Mouse (Mus musculus) layer of hippocampus, postnatal 25 days (tissue): ENCODE results near the gene Ankib1. TPM values are rescaled to one million over a fixed set of nuclear protein-coding genes. Genes with fewer than 3 reads are reported as not detected.

Experiments
- DNase-seq, 2 experiments: peaks; one replicate each; pipeline ENCODE4 v3.0.0; 2022; ENCODE audit warnings: mixed read lengths in 2 of 2, low spot score in 1 of 2; ENCODE audit errors: extremely low spot score in 1 of 2
- microRNA-seq, 2 experiments: library from miRNA; unstranded; fragments of <30 nt; microRNA quantifications; one replicate each; pipeline ENCODE4 v1.2.0; 2021
- total RNA-seq, 2 experiments: library from RNA; stranded (reverse); gene quantifications; 2 replicates each; pipeline ENCODE4 v1.2.3; 2021

The Ankib1 gene
- total RNA-seq, 2 experiments from 2014 or later = 82.0 to 92.3 TPM

DNA sequence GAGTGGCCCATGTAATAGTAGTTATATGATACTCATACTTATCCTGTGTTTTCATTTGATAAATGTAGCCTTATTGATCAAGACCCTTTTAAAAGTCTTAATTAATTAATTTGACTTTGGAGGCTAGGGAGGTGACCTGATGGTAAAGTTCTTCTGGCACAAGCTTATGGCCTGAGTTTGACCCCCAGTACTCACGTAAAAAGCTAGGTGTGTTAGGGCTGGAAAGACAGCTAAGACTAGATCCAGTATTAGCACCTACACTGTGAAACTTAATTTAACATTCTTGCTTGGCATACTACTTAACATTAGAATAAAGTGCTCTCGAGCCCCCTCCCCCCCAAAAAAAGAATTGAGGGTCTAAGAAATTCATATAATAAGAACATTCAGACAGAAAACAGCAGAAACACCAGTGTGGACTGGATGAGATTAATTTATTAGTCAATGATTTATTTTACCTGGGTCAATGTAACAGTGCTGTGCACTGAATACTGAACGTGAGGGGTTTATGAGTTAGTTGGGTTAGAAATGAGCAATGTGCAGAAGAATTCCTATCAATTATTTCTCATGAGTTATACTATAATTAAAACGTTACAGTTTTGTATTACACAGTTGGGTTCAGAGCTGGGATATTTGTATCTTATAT lies 154.4 kb downstream of the Ankib1 start:
- no peak for DNase-seq

DNA sequence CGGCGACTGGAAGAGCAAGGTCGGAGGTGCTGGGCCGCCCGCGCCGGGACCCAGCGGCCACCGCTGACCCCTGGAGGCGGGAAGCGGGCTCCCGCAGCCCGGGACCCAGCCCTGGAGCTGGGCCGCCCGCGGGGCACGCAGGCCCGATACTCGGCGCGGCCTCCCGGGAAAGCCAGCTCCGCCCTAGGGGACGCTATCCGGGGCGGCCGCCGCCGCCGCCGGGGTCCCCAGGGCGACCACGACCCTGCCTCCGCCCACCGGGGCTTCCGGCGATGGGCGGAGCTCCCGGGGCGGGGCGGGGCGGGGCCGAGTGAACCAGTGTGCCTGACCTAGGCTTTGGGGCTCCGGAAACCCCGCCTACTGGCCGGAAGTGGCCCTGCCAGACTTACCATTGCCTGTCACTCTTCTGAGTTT lies 155.0 kb downstream of the Ankib1 start:
- peak; percentile 56 to 69 for DNase-seq

DNA sequence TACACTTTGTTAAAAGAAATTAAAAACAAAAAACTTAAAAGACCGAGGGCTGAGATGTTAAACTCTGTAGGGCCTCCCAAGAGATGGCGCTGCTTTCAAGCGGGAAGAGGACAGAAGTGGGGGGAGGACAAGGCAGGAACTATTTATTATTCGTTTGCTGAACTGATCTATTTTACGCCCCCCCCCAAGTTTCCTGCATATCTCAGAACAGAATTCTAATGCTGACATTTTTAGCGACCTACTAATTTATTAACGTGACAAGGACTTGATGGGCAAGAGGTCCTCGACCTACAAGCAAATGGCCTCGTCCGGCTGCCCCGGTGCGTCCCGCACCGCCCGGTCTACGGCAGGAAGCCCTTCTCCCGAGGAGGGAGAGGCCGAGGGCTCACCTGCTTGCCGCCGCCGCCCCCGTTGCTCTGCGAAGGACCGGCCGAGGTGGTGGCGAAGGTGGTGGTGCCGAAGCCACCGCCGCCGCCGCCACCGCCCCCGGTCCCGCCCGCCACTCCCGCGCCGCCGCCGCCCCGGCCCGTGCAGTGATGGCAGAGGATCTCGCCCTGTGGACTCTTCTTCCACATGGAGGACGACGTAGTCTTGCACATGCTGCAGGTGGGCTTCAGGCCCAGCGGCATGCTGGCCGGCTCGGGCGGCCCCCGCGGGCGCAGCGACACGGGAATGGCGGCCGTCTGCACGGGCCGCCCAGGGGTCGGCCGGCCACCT lies 155.6 kb downstream of the Ankib1 start:
- DNase-seq = peak; percentile 26 to 49

GRCm38 (mm10) chr5:3646539-3646938 lies 156.2 kb downstream of the Ankib1 start:
- no peak for DNase-seq

DNA sequence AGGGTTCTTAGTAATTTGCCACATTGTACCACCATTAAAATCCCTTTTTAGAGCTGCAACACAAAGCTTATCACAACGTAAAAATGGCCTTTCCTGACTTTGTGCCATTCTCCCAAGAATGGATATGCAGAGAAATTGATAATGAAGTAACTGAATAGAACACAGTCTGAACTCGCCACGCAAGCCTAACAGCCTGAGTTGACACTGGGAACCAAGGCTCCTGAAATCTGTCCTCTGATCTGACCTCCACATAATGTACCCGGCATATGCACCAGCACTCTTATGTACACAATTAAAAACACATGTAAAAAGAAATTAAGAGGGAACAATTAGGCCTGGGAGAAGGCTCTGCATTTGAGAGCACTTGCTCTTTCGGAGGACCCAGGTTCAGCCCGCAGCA lies 157.4 kb downstream of the Ankib1 start:
- no peak for DNase-seq

DNA sequence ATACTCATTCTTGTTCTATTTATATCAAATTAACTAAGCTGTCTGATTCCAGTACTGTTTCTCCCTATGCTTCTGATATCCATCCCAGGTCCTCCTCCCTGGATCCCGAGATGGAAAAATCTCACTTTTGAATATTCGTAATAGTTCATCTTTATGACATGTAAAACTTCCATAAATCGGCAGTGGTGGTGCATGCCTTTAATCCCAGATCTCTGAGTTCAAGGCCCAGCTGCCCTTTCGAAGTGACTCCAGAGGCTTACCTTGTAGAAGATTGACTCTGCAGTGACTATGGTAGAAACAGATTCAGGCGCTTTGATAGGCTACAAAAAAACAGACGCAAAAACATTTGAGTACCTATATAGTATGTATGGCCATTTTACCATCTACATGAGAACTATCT lies 158.1 kb downstream of the Ankib1 start:
- no peak for DNase-seq

Small RNA genes within 50 kb of the gene (microRNA-seq; reads per million reads assigned to microRNA genes)
- gene Gm22926 = 0 reads per million in 2 experiments
- 0 reads per million in 2 experiments for gene Gm26238

Other genes starting within 250 kb of the Ankib1 start
- 1 to 10 TPM; 2.5 to 7.3 TPM for gene 1700109H08Rik, start 231.4 kb downstream of the Ankib1 start, total RNA-seq
- 10 to 100 TPM; 22.9 to 24.7 TPM for gene Pex1, start 206.9 kb downstream of the Ankib1 start, total RNA-seq
- gene Rbm48, start 206.3 kb downstream of the Ankib1 start, total RNA-seq = 1 to 10 TPM; 9.6 to 9.9 TPM
- gene Tmbim7, start 151.7 kb downstream of the Ankib1 start, total RNA-seq = not detected
- gene Gatad1, start 145.7 kb downstream of the Ankib1 start, total RNA-seq = 100 to 1,000 TPM; 103 to 112 TPM
- 10 to 100 TPM; 44.0 to 54.2 TPM for gene Krit1, start 259 bp upstream of the Ankib1 start, total RNA-seq
- under 1 TPM; 0.20 to 0.23 TPM for gene Lrrd1, start 42.2 kb upstream of the Ankib1 start, total RNA-seq
- gene Mterf1a, start 91.0 kb upstream of the Ankib1 start, total RNA-seq = 10 to 100 TPM in 1 of 2 experiments, 1 to 10 TPM in 1; 8.1 to 11.9 TPM
- gene Akap9, start 125.1 kb upstream of the Ankib1 start, total RNA-seq = 10 to 100 TPM; 57.2 to 62.5 TPM